Mouse (Mus musculus): ENCODE data around the gene Creb5. TPM values are rescaled to one million over a fixed set of nuclear protein-coding genes. Genes with fewer than 3 reads are reported as not detected.

Gene Creb5
- polyA plus RNA-seq, 1 experiment = 4.5 TPM

DNA sequence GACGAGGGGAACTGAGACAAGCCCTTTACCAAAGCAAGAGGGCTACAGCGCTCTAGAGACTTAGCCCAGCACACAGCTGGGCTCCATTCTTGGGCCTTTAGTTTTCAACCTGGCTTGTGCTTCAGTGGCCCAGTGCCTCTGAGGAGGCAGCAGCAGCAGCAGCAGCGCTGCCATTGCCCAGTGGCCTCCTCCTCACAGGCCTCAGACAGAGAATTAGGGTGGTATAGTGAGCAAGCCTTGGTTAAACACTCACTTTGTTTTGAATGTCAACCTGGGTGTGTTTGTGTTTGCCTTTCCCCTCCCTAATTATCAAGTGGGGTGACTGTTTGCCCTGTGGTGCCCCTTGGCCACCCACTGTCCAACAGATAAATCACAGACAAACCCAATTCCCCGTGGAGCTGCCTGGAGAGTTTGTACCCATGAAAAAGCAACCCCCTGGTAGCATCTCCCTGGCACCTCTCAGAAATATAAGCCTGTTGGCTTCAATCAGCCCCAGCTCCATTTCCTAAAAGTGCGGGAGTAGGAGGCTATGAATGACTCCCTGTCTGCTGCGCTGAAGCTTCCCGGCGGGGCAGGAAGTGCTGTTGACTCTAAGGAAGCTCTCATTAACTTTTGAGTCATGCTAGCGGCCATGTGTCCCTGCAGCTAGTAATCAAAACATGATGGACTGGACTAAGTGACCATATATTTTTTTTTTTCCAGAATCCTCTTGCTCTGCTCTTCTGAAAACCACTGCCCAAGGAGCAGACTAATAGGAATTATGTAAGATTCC is 328.6 kb downstream of the Creb5 start:
- H3K27ac ChIP-seq (ENCODE audit: insufficient read depth, low read length) = no peak overlapping the region
- TF ChIP-seq POLR2A (IDR thresholded peaks at IDR 0.05; ENCODE audit: low read depth, low read length) = no peak
- no peak for TF ChIP-seq CTCF (IDR thresholded peaks at IDR 0.05; ENCODE audit: borderline replicate concordance, insufficient read depth, low read length)
- no peak overlapping the region for H3K4me3 ChIP-seq (ENCODE audit: insufficient read depth, low read length)
- H3K4me1 ChIP-seq (ENCODE audit: control insufficient read depth, insufficient read depth, low read length) = peaks cover 9% of the 10 kb centered on the region; the same call in 1 of the 2 replicates

DNA sequence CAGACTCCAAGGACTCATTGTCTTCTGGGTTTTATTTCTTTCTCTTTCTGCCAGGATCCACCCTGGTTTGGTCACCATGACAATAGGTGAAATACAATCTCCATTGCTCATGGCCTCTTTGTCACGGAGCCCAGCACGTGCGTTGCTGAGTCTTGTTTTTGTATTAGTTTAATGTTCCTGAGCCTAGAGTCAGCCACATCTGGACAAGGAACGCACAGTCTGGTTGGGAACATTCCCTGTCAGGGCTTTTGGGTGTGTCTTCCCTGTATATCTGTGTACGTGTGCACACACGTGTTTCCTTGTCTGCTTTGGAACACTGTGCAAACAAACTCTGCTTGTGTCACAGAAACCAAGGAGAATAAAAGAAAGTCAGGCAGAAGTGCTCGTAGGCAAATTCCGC is 331.1 kb downstream of the Creb5 start:
- no peak overlapping the region for H3K4me3 ChIP-seq (ENCODE audit: insufficient read depth, low read length)
- H3K4me1 ChIP-seq (ENCODE audit: control insufficient read depth, insufficient read depth, low read length) = 0 out of 2 replicates have a peak, but pooled peaks cover 6% of the 10 kb centered on the region
- H3K27ac ChIP-seq (ENCODE audit: insufficient read depth, low read length) = no peak overlapping the region
- TF ChIP-seq POLR2A (IDR thresholded peaks at IDR 0.05; ENCODE audit: low read depth, low read length) (no peak), CTCF (IDR thresholded peaks at IDR 0.05; ENCODE audit: borderline replicate concordance, insufficient read depth, low read length) (no peak)

DNA sequence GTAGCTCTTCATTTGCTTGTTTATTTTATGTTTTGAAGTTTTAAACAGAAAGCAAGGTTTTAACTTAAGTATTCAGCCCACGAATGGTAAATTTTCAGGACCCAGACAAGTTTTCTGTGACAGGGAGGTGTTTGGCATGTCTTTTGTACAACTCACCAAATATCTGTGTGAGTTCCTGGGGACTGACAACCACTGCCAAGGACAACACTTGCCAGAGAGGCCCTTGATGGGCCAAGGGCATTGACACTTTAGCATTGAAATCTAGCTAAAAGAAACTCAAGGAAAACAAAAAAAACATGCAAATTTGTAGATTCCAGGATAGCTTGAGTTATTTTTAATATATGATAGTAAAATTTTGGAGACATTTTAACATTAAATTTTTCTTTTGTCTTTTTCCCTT is 332.6 kb downstream of the Creb5 start:
- H3K27ac ChIP-seq (ENCODE audit: insufficient read depth, low read length) = no peak overlapping the region
- H3K4me1 ChIP-seq (ENCODE audit: control insufficient read depth, insufficient read depth, low read length) = 0 out of 2 replicates have a peak, but pooled peaks cover 6% of the 10 kb centered on the region
- no peak for TF ChIP-seq CTCF (IDR thresholded peaks at IDR 0.05; ENCODE audit: borderline replicate concordance, insufficient read depth, low read length)
- TF ChIP-seq POLR2A (IDR thresholded peaks at IDR 0.05; ENCODE audit: low read depth, low read length) = no peak
- no peak overlapping the region for H3K4me3 ChIP-seq (ENCODE audit: insufficient read depth, low read length)

DNA sequence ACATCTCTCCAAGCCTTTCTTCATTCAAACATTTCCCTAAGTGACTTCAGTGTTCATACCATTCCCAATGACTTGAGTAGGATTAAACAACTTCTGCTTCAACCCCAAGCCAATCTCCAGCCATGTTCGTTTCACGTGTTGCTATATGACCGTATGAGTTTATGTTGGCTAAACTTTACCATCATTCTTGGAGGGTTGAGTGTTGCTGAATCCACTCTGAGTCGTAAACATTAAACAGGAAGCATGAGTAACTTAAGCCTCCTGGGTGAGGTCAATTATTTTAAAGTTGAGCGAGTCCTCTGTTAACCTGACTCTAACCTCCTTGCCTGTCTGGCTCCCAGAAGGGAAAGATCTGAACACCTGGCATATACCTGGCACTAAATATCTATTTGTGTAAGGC is 334.2 kb downstream of the Creb5 start:
- TF ChIP-seq POLR2A (IDR thresholded peaks at IDR 0.05; ENCODE audit: low read depth, low read length) (no peak), CTCF (IDR thresholded peaks at IDR 0.05; ENCODE audit: borderline replicate concordance, insufficient read depth, low read length) (no peak)
- Histone ChIP-seq H3K4me3 (ENCODE audit: insufficient read depth, low read length) (no peak overlapping the region), H3K27ac (ENCODE audit: insufficient read depth, low read length) (no peak overlapping the region), H3K4me1 (ENCODE audit: control insufficient read depth, insufficient read depth, low read length) (0 out of 2 replicates have a peak, but pooled peaks cover 6% of the 10 kb centered on the region)

DNA sequence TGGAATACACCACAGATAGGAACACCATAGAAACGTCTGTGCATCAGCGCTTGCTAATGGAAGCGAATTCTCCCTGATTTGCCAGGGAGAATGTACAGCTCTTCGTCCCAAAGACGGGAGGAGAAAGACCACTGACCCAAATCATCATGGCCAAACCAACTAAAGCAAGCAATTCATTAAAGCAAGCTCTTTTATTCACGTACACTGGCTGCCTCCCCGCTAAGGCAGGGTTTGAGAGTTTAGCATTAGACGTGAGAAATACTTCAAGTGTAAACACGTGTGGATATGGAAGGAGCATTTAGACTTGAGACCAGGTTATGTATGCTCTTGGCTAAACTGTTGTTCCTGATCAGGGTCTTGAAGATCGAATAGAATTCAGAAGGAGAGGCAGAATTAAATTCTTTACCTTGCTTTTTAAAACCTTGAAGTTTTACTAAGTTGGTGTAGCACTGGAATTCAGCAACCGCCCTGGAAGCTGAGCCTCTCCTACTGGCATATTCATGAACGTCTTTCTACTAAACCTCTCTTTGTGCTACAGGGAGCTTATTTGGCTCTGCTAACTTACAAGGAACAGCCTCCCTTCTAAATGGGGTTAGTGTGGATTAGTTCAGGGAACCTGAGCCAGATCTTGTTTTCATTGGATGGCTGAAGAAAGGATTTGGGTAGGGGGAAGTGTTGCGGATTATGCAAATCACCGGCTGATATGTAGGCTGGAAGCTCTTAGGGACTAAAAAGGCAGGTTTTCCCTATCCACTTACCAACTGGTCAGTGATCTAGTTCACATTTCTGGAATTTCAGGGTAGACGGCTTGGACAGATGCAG is 337.6 kb downstream of the Creb5 start:
- Histone ChIP-seq H3K27ac (ENCODE audit: insufficient read depth, low read length) (no peak overlapping the region), H3K4me1 (ENCODE audit: control insufficient read depth, insufficient read depth, low read length) (no peaks in the 10 kb centered on the region), H3K4me3 (ENCODE audit: insufficient read depth, low read length) (no peak overlapping the region)
- no peak for TF ChIP-seq POLR2A (IDR thresholded peaks at IDR 0.05; ENCODE audit: low read depth, low read length)

DNA sequence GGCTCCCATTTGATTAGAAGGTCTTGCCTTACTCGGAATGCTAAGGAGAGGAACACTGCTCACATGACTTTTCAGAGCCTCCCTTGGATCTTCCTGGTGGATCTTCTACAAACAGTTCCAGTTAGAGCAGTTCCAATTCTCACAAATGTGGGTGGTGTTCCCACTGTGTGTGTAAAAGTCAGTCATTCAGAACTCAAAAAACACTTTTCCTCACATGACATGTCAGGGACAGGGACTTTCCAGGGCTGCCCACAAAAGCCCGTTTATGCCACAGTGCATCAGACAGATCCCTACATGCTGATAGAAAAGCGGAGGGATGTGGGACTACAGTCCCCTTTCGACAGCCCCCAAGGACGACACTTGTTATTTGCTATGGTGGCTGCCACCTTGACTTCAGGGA is 339.0 kb downstream of the Creb5 start:
- Histone ChIP-seq H3K4me3 (ENCODE audit: insufficient read depth, low read length) (no peak overlapping the region), H3K4me1 (ENCODE audit: control insufficient read depth, insufficient read depth, low read length) (no peaks in the 10 kb centered on the region)
- TF ChIP-seq POLR2A (IDR thresholded peaks at IDR 0.05; ENCODE audit: low read depth, low read length) (no peak), CTCF (IDR thresholded peaks at IDR 0.05; ENCODE audit: borderline replicate concordance, insufficient read depth, low read length) (no peak)

DNA sequence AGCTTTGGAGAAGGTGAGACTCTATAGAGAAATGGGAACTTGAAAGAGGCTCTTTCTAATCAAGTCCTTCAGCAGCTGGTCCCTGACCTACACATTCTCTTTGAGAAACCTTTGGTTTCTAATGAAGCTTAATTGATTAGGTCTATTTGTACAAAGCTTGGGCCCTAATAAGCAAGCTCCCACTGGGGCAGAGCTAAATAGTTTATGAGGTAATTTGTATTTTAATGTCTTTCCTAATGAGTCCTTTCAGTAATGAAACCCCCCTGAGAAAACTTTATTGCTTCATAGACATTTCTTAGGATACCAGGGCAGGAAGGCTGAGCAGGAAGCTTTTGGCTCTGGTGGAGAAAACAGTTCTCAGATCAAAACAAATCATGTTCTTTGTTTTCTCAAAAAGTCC is 341.6 kb downstream of the Creb5 start:
- H3K27ac ChIP-seq (ENCODE audit: insufficient read depth, low read length) = no peak overlapping the region
- H3K4me3 ChIP-seq (ENCODE audit: insufficient read depth, low read length) = no peak overlapping the region
- no peaks in the 10 kb centered on the region for H3K4me1 ChIP-seq (ENCODE audit: control insufficient read depth, insufficient read depth, low read length)
- TF ChIP-seq CTCF (IDR thresholded peaks at IDR 0.05; ENCODE audit: borderline replicate concordance, insufficient read depth, low read length) (no peak), POLR2A (IDR thresholded peaks at IDR 0.05; ENCODE audit: low read depth, low read length) (no peak)

More for the DNA sequence above, 339.0 kb downstream of the Creb5 start:
- H3K27ac ChIP-seq (ENCODE audit: insufficient read depth, low read length) = no peak overlapping the region

DNA sequence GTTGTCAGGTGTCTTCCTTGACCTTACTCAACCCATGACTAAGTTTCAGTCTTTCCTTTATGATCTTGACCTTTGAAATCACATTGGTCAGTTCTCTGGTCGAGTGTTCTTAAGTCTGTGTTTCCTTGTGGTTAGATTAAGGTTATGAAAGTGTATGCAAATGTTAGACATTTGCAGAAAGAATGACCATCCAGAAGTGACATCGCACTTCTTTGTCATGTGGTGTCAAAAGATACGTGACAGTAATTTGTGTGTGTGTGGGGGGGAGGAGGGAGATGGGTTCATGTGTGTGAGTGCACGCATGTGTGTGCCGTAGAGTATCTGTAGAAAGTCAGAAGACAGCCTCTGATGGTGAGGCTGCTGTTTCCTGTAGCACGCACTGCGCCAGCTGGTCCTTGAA is 348.4 kb downstream of the Creb5 start:
- H3K4me3 ChIP-seq (ENCODE audit: insufficient read depth, low read length) = no peak overlapping the region
- no peak overlapping the region for H3K27ac ChIP-seq (ENCODE audit: insufficient read depth, low read length)
- TF ChIP-seq POLR2A (IDR thresholded peaks at IDR 0.05; ENCODE audit: low read depth, low read length) = no peak
- no peak for TF ChIP-seq CTCF (IDR thresholded peaks at IDR 0.05; ENCODE audit: borderline replicate concordance, insufficient read depth, low read length)
- H3K4me1 ChIP-seq (ENCODE audit: control insufficient read depth, insufficient read depth, low read length) = peaks cover 3% of the 10 kb centered on the region; the same call in 1 of the 2 replicates

DNA sequence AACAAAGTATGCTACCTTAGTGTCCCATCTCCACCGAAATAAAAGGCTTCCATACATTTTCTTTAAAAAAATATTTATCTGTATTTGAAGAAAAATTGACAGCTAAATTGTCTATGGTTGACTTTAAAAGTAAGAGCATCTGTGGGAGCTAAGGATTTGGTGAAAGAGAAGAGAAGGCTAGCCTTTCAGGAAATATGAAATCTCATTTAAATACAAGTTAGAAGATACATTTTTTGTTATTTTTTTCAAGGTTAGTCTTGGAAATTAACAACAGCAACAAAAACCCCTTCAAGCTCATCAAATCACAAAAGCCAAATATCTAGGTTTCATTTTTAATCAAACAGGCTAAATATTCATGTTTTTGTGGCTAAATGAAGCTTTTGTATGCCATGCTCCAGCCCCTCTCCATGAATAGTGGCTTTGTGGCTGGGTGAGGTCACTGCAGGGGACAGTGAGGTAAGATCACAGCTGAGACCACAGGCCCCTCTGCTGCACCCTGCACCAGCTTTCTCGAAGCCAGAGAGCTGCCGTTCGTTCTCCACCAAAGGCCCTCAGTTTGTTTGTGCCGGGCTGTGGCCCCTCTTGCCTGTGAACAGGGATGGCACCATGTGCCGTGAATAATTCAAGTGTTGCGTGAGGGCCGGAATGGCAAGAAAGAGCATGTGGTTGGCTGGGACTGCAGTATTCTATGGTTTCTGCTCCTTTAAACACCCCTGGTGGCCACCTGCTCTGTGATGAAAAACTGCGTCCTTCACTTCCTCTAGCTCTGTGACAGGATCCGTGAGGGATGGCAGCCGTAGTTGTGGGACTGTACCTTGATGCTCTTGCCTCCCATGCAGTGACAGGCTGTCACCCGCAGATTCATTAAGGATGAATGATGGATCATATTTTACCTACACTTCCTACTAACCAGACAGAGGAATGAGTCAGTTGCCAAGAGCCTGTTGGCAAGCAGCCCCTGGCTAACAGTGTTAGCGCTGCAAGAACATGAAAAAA is 350.6 kb downstream of the Creb5 start:
- peaks cover 3% of the 10 kb centered on the region; the same call in 1 of the 2 replicates for H3K4me1 ChIP-seq (ENCODE audit: control insufficient read depth, insufficient read depth, low read length)
- no peak for TF ChIP-seq POLR2A (IDR thresholded peaks at IDR 0.05; ENCODE audit: low read depth, low read length)
- no peak for TF ChIP-seq CTCF (IDR thresholded peaks at IDR 0.05; ENCODE audit: borderline replicate concordance, insufficient read depth, low read length)
- no peak overlapping the region for H3K27ac ChIP-seq (ENCODE audit: insufficient read depth, low read length)
- no peak overlapping the region for H3K4me3 ChIP-seq (ENCODE audit: insufficient read depth, low read length)
